Mouse (Mus musculus) mouse trophoblast stem cell (cell line): Measurements from ENCODE around the gene Snn.

Experiments used
- in situ Hi-C, 2 experiments: fragments of 300-500 bp; cut with MseI, MboI; formaldehyde crosslinking; loops; 2 replicates in 1 of 2; 3 replicates in 1 of 2; pipeline ENCODE4 v1.15.1; 2025

Snn gene

GRCm38 (mm10) chr16:11046437-11046836, 14.3 kb upstream of the Snn start:
- in situ Hi-C loops = no loop called here

GRCm38 (mm10) chr16:11047130-11047529, 13.6 kb upstream of the Snn start:
- in situ Hi-C loops = no loop called here

- in situ Hi-C loops = no loop called here
These were observed 10.5 kb upstream of the Snn start for GRCm38 (mm10) chr16:11050226-11050625.

- in situ Hi-C loops = no loop called here
These were observed 9.6 kb upstream of the Snn start for GRCm38 (mm10) chr16:11051134-11051533.

GRCm38 (mm10) chr16:11054409-11054808, 6.3 kb upstream of the Snn start:
- in situ Hi-C loops = no loop called here

GRCm38 (mm10) chr16:11054871-11055270, 5.9 kb upstream of the Snn start:
- in situ Hi-C loops = no loop called here

- in situ Hi-C loops = no loop called here
These were observed 4.8 kb upstream of the Snn start for GRCm38 (mm10) chr16:11055916-11056315.

- in situ Hi-C loops = no loop called here
These were observed 2.3 kb downstream of the Snn start for GRCm38 (mm10) chr16:11062794-11063721.

- in situ Hi-C loops = no loop called here
These were observed 3.6 kb downstream of the Snn start for GRCm38 (mm10) chr16:11064341-11064740.

GRCm38 (mm10) chr16:11064742-11065141, 4.0 kb downstream of the Snn start:
- in situ Hi-C loops = no loop called here

- in situ Hi-C loops = no loop called here
These were observed 4.7 kb downstream of the Snn start for GRCm38 (mm10) chr16:11065431-11065830.

GRCm38 (mm10) chr16:11066029-11066832, 5.5 kb downstream of the Snn start, which contains the start of gene Litaf:
Litaf (minus strand) TSS chr16:11066157.
- in situ Hi-C loops = no loop called here

GRCm38 (mm10) chr16:11066833-11067191, 6.1 kb downstream of the Snn start:
- in situ Hi-C loops = no loop called here

- in situ Hi-C loops = no loop called here
These were observed 7.9 kb downstream of the Snn start for GRCm38 (mm10) chr16:11068666-11069065.

GRCm38 (mm10) chr16:11069271-11069670, 8.5 kb downstream of the Snn start:
- in situ Hi-C loops = no loop called here

- in situ Hi-C loops = no loop called here
These were observed 9.1 kb downstream of the Snn start for GRCm38 (mm10) chr16:11069710-11070420.

- in situ Hi-C loops = no loop called here
These were observed 10.4 kb downstream of the Snn start for GRCm38 (mm10) chr16:11071176-11071575.

GRCm38 (mm10) chr16:11071887-11072286, 11.1 kb downstream of the Snn start:
- in situ Hi-C loops = no loop called here

GRCm38 (mm10) chr16:11072454-11072853, 11.7 kb downstream of the Snn start:
- in situ Hi-C loops = no loop called here

- in situ Hi-C loops = no loop called here
These were observed 12.3 kb downstream of the Snn start for GRCm38 (mm10) chr16:11073060-11073459.

- in situ Hi-C loops = no loop called here
These were observed 17.0 kb downstream of the Snn start for GRCm38 (mm10) chr16:11077601-11078201.
